Mouse (Mus musculus): Measurements from ENCODE around the gene Mrpl34. TPM values are rescaled to one million over a fixed set of nuclear protein-coding genes. Genes with fewer than 3 reads are reported as not detected.

Gene Mrpl34
- total RNA-seq, 2 experiments from 2014 or later, result 111 to 124 TPM

Other genes with a start within 250 kb of the Mrpl34 start
- gene Myo9b, start 192.2 kb upstream of the Mrpl34 start, total RNA-seq (2021), result 10 to 100 TPM; 27.8 to 32.8 TPM
- 10 to 100 TPM; 23.9 to 28.8 TPM for gene Haus8, start 192.0 kb upstream of the Mrpl34 start, total RNA-seq (2021)
- gene Use1, start 98.1 kb upstream of the Mrpl34 start, total RNA-seq (2021), result 100 to 1,000 TPM in 1 of 2 experiments, 10 to 100 TPM in 1; 96.5 to 108 TPM
- 10 to 100 TPM; 10.4 to 10.7 TPM for gene Ocel1, start 93.7 kb upstream of the Mrpl34 start, total RNA-seq (2021)
- 10 to 100 TPM; 48.5 to 52.3 TPM for gene Nr2f6, start 83.0 kb upstream of the Mrpl34 start, total RNA-seq (2021)
- gene Ushbp1, start 69.2 kb upstream of the Mrpl34 start, total RNA-seq (2021), result 10 to 100 TPM; 40.5 to 45.1 TPM
- gene Babam1, start 68.1 kb upstream of the Mrpl34 start, total RNA-seq (2021), result 10 to 100 TPM; 57.0 to 62.9 TPM
- 1 to 10 TPM in 1 of 2 experiments, under 1 TPM in 1; 0.96 to 2.0 TPM for gene Ankle1, start 58.9 kb upstream of the Mrpl34 start, total RNA-seq (2021)
- gene Abhd8, start 1.3 kb upstream of the Mrpl34 start, total RNA-seq (2021), result 10 to 100 TPM; 29.1 to 31.9 TPM
- gene Dda1, start 4.2 kb downstream of the Mrpl34 start, total RNA-seq (2021), result 10 to 100 TPM; 33.5 to 36.4 TPM
- 10 to 100 TPM; 16.6 to 18.4 TPM for gene Ano8, start 21.0 kb downstream of the Mrpl34 start, total RNA-seq (2021)
- 10 to 100 TPM; 16.4 to 18.7 TPM for gene Gtpbp3, start 23.1 kb downstream of the Mrpl34 start, total RNA-seq (2021)
- gene Plvap, start 46.8 kb downstream of the Mrpl34 start, total RNA-seq (2021), result 10 to 100 TPM; 19.3 to 26.2 TPM
- under 1 TPM in 1 of 2 experiments, not detected in 1; 0.12 TPM for gene Ccdc194, start 60.8 kb downstream of the Mrpl34 start, total RNA-seq (2021)
- 10 to 100 TPM; 12.3 to 16.5 TPM for gene Bst2, start 72.5 kb downstream of the Mrpl34 start, total RNA-seq (2021)
- 10 to 100 TPM; 28.8 to 29.7 TPM for gene Mvb12a, start 78.0 kb downstream of the Mrpl34 start, total RNA-seq (2021)
- gene Tmem221, start 93.9 kb downstream of the Mrpl34 start, total RNA-seq (2021), result under 1 TPM; 0.17 to 0.22 TPM
- under 1 TPM; 0.10 to 0.17 TPM for gene Nxnl1, start 101.6 kb downstream of the Mrpl34 start, total RNA-seq (2021)
- gene Slc27a1, start 103.9 kb downstream of the Mrpl34 start, total RNA-seq (2021), result 100 to 1,000 TPM; 127 to 151 TPM
- 10 to 100 TPM; 72.9 to 74.2 TPM for gene Pgls, start 127.2 kb downstream of the Mrpl34 start, total RNA-seq (2021)
- 1 to 10 TPM; 1.6 to 2.7 TPM for gene Fam129c, start 132.7 kb downstream of the Mrpl34 start, total RNA-seq (2021)
- 10 to 100 TPM; 44.1 TPM for gene Colgalt1, start 146.0 kb downstream of the Mrpl34 start, total RNA-seq (2021)
- 1 to 10 TPM in 1 of 2 experiments, under 1 TPM in 1; 0.93 to 1.1 TPM for gene Unc13a, start 206.8 kb downstream of the Mrpl34 start, total RNA-seq (2021)
- gene Jak3, start 211.3 kb downstream of the Mrpl34 start, total RNA-seq (2021), result 10 to 100 TPM; 11.7 to 13.3 TPM
- gene Insl3, start 224.3 kb downstream of the Mrpl34 start, total RNA-seq (2021), result 1 to 10 TPM; 5.0 to 7.0 TPM
- gene B3gnt3, start 236.8 kb downstream of the Mrpl34 start, total RNA-seq (2021), result 10 to 100 TPM in 1 of 2 experiments, 1 to 10 TPM in 1; 9.4 to 11.4 TPM